Mouse (Mus musculus) gastrocnemius, postnatal 36 days (tissue): ENCODE measurements around the gene Klc4. TPM values are rescaled to one million over a fixed set of nuclear protein-coding genes. Genes with fewer than 3 reads are reported as not detected.

Source experiments
- DNase-seq, 2 experiments: peaks; one replicate each; pipeline ENCODE4 v3.0.0; 2022
- intact Hi-C: fragments of 180-260 bp; cut with DNase I; formaldehyde crosslinking; loops from one replicate; pipeline ENCODE4 v1.15.1; 2025
- long read RNA-seq, 2 experiments: library from polyadenylated mRNA; stranded (forward); transcript quantifications; one replicate each; pipeline ENCODE4 v2.0.0; 2021
- total RNA-seq, 2 experiments: library from RNA; stranded (reverse); gene quantifications; 2 replicates each; pipeline ENCODE4 v1.2.3; 2021

Klc4 gene
- total RNA-seq, result 10 to 100 TPM; 11.7 to 11.8 TPM
- long read RNA-seq, experiment 1, partial matches to known transcripts, result 18 of 27 reads
- long read RNA-seq, experiment 1, other reads (novel, unspliced or antisense), result 8 of 27 reads
- long read RNA-seq, experiment 2, partial matches to known transcripts, result 10 of 20 reads
- long read RNA-seq, experiment 2, other reads (novel, unspliced or antisense), result 6 of 20 reads

DNA sequence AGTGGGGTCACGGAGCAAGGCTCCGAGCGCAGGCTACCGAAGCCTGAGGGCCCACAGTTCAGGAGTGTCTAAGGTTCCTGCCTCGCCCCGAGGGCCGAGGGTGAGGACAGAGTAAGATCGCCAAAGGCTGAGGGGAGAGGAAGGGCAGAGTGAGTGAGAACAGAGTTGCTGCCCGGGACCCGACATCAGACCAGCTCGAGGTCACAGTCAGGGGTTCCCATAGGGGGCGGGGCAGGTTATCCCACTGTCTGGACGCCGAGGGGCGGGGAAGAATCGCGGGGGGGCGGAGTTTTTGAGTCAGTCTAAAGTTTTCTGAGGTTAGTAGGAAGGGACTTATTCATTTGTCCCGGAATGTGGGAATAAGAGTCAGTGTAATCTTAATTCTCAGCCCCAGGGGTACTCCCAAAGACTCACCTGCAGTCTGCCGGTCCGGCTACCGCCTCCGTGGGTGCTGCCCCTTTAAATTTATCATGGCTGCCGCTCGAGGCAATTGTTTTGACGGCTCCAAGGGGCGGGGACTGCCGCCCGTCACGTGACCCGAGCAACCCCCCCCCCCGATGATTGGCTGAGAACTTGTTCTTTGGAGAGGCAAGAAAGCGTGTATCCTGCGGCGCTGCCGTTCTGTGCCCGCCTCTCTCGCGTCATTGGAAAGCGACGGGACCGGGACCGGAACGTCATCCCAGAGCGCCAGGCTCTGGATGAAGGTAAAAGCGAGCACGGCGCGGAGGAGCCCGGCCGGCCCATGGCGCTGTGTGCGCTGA, at the start of gene Klc4, which contains the start of gene Mrpl2:
Klc4 (minus strand) TSS at position 462 of the 761 bp plus-strand sequence.
Mrpl2 (plus strand) TSS at position 669 of the 761 bp plus-strand sequence.
- intact Hi-C loops, result no loop called here
- DNase-seq, result peak; percentile 97 to 99

DNA sequence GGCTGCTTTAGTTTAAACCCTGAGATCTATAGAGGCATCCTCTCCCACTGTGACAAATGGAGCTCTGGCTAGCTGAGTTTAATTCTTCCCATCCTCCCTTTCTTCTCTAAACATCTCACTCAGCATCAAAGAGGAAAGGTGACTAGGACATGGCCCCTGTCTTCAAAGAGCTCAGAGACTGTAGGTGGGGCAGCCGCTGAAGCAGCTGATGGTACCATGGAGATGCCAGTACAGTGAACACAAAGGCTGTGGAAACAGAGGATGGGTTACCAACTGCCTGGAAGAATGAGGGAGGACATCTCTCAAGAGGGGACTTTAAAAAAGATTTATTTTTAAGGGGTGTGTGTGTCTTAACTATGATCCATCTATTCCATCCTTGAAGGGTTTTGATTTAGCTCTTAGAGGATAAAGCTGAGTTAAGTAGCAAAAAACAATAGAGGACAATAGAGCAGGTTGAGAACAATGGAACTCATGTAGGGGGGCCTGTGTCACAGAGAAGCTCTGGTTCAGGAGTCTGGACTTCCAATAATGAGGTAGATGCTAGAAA, 48.8 kb upstream of the Klc4 start:
- intact Hi-C loops, result no loop called here
- no peak for DNase-seq

DNA sequence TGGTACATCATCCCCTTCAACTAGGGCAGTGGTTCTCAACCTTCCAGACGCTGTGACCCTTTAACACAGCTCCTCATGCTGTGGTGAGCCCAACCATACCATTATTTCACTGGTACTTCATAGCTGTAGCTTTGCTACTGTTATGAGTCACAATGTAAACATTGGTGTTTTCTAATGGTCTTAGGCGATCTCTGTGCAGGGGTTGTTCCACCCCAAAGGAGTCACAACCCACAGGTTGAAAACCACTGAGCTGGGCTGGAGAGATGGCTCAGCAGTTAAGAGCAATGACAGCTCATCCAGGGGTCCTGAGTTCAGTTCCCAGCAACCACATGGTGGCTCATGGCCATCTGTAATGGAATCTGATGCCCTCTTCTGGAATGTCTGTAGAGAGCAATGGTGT, 45.6 kb upstream of the Klc4 start:
- intact Hi-C loops, result no loop called here
- no peak for DNase-seq

DNA sequence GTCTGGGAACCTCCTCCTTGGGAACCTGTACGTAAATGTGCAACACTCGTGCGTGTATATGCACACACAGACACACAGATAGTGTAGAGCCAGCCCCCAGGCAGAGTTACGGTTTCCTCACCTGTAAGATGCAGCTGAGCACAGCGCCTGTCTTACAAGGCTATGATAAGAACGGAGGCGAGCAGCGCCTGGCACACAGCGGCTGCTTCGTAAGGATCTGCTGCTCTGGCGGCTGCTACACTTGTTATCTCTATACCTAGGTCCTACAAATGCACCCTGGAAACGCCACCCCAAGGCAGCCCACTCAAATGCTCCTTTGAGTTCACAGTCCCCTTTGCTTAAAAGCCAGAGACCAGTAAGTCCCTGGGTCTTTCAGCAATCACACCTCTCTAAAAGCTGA, 44.8 kb upstream of the Klc4 start:
- intact Hi-C loops, result no loop called here
- no peak for DNase-seq

DNA sequence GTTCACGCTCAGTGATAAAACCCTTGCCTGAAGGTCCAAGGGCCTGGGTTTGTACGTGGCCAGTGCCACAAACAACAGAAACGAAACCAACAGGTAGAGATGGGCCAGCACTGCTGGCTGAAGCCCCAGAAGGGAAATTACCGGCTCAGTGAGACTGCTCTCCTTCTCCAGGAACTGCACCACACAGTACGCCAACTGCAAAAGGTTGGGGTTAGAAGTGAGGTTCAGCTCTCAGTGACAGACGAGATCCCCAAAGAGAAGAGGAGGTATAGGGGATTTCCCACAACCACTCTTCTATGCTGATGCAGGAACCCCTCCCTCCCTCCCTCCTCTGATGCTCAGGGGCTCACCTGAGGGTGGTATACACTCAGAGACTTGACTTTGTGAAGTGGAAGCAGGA, 40.1 kb upstream of the Klc4 start:
- DNase-seq, result no peak
- intact Hi-C loops, result loop anchor here (2.0 kb wide), 1 partner anchor 17 kb away; no protein-coding TSS in a partner anchor

DNA sequence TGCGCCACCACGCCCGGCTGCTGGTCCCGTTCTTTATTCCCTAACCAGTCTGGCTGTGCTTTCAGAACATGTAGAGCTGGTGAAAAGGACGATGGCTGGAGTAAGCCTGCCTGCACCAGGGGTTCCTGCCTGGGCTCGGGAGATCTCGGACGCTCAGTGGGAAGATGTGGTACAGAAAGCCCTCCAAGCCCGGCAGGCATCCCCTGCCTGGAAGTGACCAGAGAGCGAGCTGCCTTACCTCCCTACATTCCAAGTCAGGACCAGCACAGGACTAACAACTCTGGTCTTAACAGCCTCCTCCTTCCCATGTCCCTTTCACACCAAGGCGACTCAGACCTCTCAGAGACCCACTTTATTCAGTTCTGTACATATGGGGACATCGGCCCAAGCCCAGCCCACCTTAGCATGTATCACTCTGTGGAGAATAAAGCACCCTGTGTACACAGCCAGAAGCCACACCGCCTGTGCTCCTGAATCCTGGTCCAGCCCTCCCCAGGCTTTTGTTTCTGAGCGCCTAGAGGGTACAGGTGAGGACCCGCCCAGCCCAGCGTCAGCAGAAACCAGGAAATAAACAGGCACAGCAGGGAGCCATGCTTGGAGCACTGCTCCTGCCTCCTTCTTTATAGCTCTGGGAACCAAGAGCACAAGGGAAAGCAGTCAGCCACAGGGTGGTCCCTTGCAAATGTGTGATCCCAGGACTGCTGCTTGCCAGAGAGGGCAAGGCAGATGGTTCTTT, 37.0 kb upstream of the Klc4 start:
- intact Hi-C loops, result no loop called here
- no peak for DNase-seq

DNA sequence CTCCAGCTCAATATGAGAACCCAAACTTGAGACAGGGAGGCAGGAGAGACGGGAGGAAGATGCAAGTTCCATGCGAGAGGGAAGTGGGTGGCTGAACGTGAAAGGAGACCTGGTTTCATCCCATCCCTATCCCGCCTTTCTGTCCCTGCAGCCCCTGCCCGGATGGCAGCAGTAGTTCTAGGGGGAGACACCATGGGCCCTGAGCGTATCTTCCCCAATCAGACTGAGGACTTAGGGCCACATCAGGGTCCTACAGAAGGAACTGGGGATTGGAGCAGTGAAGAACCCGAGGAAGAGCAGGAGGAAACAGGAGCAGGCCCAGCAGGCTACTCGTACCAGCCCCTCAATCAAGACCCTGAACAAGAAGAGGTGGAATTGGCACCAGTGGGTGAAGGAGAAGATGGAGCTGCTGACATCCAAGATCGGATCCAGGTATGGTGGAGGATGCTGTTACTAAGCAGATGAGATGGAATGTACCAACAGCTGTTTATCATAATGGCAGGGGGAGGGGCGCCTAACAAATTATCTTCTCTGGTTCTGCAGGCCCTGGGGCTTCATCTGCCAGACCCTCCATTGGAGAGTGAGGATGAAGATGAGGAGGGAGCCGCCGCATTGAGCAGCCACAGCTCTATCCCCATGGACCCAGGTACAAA, 35.8 kb upstream of the Klc4 start:
- DNase-seq, result no peak
- intact Hi-C loops, result no loop called here

DNA sequence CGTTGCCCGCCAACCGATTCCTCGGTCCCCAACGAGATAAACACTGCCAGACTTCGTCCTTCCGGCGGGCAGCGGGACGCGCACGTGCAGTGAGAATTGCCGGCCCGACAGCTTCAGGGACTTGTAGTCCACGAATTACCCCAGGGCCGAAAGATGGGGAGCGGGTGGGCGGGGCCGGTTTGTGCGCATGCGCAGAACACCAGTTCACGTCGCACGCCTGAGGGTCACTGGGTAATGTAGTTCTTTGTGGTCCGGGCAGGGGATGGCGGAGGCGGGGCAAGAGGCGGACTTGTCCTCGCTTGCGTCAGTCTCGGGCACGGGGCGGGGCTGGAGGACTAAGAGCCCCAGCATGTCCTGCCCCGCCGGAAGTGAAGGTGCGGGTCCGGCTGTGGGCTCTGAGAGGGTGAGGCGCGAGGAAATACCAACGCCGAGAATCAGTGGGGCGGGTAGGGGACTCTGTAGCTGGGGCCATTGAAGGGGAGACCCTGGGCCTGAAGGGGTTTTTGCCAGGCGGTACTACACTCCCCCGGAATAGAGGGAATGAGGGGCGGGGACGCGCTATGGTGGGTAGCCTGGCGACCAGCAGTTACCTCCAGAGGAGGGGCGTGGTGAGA, 35.0 kb upstream of the Klc4 start, which contains the start of gene Klhdc3:
Klhdc3 (minus strand) TSS at position 155 of the 614 bp plus-strand sequence.
- intact Hi-C loops, result loop anchor here (1.0 kb wide), 1 partner anchor 18 kb away; no protein-coding TSS in a partner anchor
- DNase-seq, result peak; percentile 92 to 98

DNA sequence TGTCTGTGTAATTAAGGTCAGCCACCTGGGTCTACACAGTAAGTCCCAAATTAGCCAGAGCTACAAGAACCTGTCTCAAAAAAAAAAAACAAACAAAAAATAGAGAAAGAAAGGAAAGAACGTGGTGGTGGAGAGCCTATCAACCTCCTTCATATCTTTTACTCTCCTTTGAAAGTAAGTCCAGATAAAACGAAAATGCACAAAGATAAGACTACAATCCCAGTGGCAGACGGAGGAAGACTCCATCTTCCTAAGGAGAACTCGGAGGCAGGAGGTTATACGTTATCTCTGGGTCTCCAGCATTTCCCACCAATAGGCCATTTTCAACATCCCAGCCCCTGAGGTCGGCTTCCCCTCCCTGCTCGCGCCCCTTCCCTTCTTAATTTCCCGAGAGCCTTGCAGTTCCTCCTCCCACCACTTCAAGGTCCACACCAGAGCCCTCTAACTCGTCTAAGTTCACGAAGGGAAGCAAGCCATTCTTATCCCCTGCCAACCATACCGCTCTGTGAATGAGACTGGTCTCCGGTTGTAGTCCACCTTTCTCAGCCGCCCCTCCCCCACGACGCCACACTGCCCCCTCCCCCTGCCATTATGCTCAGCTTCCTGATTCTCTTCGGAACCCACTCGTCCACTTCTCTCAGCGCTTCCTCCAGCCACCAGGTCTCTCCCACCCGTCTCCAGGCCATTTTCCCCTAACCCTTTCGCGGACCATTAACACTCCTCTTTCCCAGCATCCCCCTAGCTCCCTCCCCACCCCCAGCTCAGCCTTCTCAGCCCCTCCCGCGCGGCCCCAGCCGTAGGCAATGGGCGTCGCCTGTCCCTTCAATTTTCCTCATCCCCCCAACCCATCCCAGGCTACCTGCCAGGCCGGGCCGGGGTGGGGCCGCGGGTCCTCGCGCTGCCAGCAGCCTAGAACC, 34.3 kb upstream of the Klc4 start:
- DNase-seq, result no peak
- intact Hi-C loops, result loop anchor here (1.0 to 5.0 kb wide), 2 partner anchors 17 to 32 kb away; partner anchors contain the start of gene Pex6

DNA sequence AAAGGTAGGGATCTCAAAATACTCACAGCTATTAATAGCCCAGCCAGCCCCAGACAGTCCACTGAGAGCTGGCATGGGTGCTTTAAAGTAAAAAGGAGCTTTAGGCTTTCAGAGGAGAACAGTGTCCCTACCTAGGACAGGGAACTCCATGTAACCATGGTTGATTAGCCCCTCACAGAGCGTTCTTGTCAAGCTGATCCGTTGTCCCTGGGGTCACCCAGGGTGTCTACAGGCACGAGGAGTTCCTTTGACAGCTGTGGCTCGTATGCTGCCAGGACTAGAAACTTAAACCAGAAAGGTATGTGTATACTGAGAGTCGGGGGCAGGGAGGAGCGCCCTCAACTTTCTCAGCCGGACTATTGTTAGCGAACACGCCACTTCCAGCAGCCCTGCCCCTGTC, 33.1 kb upstream of the Klc4 start:
- no peak for DNase-seq
- intact Hi-C loops, result loop anchor here (5.0 kb wide), 1 partner anchor 33 kb away; the partner anchor contains the start of gene Pex6

DNA sequence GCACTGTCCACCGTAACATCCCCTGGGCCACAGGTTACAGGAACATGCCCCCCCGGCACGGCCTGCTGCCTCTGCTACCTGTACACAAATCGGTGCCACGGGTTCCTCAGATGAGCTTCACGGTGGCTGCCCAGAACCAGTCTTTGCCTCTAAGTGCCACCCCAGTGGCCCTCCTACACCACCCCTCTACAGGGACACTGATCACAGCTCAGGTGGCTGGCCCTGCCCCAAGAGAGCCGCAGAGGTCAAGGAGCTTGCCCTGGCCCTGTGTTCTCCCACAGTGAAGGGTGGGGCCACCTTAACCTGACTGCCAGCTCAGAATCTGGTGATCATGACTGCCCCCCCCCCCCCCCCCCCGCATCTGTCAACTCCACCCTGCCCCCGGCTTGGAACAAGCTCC, 32.6 kb upstream of the Klc4 start, which contains the start of gene Mea1:
Mea1 (plus strand) TSS at position 378 of the 400 bp plus-strand sequence.
- DNase-seq, result peak; percentile 47 to 51
- intact Hi-C loops, result loop anchor here (5.0 kb wide), 1 partner anchor 34 kb away; the partner anchor contains the start of gene Pex6

DNA sequence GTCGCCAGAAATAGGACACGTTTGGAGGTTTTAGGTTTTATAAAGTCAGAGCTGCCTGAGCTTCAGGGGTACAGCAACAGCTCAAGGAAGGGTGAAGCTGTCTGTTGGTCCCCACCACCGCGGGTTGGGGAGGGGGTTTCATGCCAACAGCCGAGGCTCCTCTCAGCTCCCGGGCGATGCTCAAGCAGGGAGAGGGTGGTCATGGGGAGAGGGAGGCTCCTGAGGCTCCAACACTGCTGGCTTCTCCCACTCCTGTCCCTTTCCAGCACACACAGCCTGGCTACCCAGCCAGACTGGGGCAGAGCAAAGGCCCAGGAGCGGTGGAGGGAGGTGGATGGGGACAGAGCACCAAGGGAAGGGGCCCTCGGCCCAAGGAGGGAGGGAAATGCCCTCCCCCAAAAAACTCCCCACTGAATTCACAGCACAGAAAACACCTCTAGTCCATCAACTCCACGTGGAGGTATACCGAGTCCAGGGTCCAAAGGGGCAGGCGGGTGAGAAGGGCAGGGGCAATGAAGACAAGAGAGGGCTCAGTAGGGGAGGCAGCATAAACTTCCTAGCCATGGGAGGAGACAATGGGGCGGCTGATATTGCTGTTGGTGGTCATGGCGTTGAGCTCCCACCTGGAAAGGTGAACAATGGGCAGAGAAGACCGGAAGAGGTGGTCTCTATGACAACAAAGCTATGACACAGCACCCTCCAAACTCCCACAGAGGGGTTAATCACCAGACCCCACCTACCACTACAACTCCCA, 28.9 kb upstream of the Klc4 start:
- intact Hi-C loops, result loop anchor here (5.0 kb wide), 1 partner anchor 38 kb away; the partner anchor contains the start of gene Pex6
- no peak for DNase-seq

DNA sequence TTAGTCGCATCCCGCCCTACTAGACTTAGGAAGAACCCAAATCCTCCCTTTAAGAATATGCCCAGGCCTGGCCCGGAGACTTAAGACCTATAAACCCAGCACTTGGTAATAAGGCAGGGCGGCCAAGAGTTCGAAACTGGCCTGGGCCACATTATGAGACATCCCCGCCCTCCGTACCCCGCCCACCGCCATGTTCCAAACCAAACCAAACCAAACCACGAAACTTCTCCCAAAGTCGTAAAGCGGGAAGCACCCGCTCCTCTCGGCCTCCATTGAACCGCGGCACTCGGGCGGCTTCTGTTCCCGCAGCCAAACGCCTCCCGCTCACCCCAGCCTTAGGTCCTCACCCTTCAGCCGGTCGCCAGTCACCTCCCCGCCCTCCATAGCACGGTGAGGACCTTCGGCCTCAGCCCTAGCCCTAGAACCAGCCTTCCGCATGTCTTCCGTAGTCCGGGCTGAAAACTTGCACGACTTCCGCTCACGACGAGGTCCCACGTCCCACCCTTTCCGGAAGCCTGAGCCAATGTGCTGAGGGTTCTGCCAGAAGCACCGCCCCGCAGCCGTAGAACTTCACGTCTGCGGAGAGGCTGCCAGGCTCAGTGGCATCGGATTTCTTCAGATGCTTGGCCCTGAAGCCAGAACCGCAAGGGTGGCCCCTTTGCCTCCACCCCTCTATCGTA, 28.2 kb upstream of the Klc4 start, which contains the start of gene Rrp36:
Rrp36 (minus strand) TSS at position 503 of the 680 bp plus-strand sequence.
- peak; percentile 88 for DNase-seq
- intact Hi-C loops, result no loop called here

DNA sequence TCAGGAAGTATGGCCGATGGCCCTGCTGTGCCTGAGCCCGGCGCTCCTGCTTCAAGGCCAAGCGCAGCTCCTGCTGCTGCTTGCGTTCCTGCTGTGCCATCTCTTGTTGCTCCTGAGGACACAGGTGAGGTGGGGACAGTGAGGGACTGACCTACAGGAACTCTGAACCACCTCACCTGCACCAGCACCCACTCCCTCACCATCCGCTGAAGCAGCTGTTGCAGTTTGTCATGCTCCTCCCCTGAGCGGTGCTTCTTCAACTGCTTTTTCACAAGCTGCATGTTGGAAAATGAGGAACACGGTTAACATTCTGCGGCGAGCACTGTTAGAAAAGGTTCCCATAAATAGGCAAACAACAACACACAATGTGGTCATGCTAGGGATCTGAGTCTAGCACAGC, 24.1 kb upstream of the Klc4 start:
- no peak for DNase-seq
- intact Hi-C loops, result no loop called here

DNA sequence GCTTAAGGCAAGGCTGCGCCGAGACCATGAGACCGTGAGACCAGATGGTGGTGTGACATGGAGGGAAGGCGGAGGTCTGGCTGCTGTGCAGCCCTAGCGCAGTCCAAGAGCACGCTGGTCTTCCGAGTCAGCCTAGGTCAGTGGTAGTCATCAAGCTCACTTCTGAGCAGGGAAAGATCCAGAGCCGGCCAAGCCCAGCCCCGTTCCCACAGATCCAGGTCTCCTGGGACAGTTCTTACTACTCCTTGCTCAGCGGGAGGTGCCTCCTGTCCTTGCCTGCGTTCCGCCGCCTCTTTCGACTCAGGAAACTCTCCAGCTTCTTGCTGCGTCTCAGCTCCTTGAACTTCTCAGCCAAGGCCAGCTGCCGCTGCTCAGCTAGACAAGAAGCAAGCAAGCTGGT, 21.9 kb upstream of the Klc4 start:
- no peak for DNase-seq
- intact Hi-C loops, result no loop called here

DNA sequence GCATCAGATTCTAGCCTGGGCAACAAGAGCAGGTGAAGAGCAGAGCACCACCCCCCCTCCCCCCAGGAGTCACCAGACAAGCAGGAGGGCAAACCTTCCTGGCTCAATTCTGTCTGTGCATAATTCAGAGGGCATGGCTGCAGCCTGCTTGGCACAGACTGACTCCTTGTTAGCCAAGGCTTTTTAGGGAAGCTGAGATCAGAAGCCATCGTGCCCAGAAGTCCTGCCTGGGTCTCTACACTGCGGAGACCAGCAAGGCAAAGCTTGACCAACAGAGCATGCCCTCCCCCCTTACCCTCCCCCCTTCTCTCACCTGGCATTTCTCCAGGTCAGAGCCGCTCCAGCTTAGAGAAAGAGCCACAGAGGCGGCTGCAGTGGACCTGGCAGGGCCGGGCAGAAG, 16.9 kb upstream of the Klc4 start:
- no peak for DNase-seq
- intact Hi-C loops, result loop anchor here (1.0 kb wide), 1 partner anchor 18 kb away; the partner anchor contains the start of gene Klhdc3

DNA sequence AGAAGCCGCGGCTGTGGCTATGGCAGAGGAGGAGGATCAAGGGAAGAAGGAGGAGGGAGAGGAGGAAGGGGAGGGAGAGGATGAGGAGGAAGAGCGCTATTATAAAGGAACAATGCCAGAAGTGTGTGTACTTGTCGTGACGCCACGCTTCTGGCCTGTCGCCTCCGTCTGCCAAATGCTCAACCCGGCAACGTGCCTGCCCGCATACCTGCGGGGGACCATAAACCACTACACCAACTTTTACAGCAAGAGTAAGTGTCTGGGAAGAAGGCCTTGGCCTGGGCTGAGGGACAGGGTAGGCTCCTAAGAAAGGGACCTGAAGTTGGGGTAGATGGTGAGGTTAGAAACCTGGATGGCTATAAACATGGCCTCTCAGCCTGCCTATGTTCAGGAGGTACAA, 16.2 kb upstream of the Klc4 start:
- intact Hi-C loops, result no loop called here
- DNase-seq, result no peak
